Mouse (Mus musculus): Measurements from ENCODE around the gene Chrna9.

DNA sequence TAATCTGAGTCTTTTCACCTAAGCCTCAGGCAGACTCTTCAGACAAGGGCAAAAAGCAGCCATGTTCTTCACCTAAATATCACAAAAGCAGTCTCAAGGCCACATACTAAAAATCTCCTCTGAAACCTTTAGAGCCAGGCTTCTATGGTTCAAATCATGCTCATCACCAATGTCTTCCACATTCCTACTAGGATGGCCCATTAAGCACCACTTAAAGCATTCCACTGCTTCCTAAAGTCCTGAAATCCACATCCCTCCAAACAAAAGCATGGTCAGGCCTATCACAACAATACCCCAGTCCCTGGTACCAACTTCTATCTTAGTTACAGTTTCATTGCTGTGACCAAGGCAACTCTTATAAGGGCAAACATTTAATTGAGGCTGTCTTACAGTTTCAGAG is 63.1 kb downstream of the Chrna9 start:
- TF ChIP-seq POLR2A (IDR thresholded peaks at IDR 0.05; ENCODE audit: borderline replicate concordance, extremely low read depth, low read depth, low read length) (no peak), CTCF (IDR thresholded peaks at IDR 0.05; ENCODE audit: insufficient read depth, low read length) (no peak)
